In genomic region chr10:31608441-31609065, GRCm38 (mm10) we compare ENCODE assay signal across 8 mouse cellular contexts. TPM values are rescaled to one million over a fixed set of nuclear protein-coding genes. Genes with fewer than 3 reads are reported as not detected.
DNase-seq lines count a peak whose midpoint lies in the region; ATAC-seq and TF ChIP-seq lines count a peak whose summit lies in the region.

No protein-coding gene starts in this region.

- peaks cover 41% of the 10 kb centered on the region for H3K27me3 ChIP-seq in erythroblast, embryonic 14.5 days (ENCODE audit: control insufficient read depth)
- H3K27me3 ChIP-seq in embryonic facial prominence, embryonic 10.5 days (replicated peaks; ENCODE audit: low read depth, poor library complexity, severe bottlenecking): peaks cover 6% of the 10 kb centered on the region
- H3K27me3 ChIP-seq in heart, embryonic 14.5 days (ENCODE audit: control insufficient read depth, insufficient read depth, low read length): no peaks in the 10 kb centered on the region
- H3K27me3 ChIP-seq in kidney, postnatal 0 days (ENCODE audit: insufficient read depth, low read length): no peaks in the 10 kb centered on the region
- H3K27me3 ChIP-seq in stomach, postnatal 0 days (ENCODE audit: control insufficient read depth, insufficient read depth, low read length): no peaks in the 10 kb centered on the region

- H3K9ac ChIP-seq in heart, embryonic 14.5 days (ENCODE audit: low read length): peak overlapping the region; percentile 91
- H3K9ac ChIP-seq in kidney, postnatal 0 days (ENCODE audit: low read depth, low read length): peak overlapping the region; percentile 96
- peak overlapping the region; percentile 94 for H3K9ac ChIP-seq in stomach, postnatal 0 days (ENCODE audit: low read length)

- DNase-seq in adrenal gland, adult 2 months: peak; percentile 60
- peak; percentile 61 for DNase-seq in embryonic facial prominence, embryonic 10.5 days (ENCODE audit: low spot score)
- peak; percentile 47 for DNase-seq in kidney, postnatal 0 days (ENCODE audit: low spot score)
- DNase-seq in stomach, postnatal 0 days (ENCODE audit: low spot score): peak; percentile 62

- peak overlapping the region; percentile 82 for H3K4me2 ChIP-seq in heart, embryonic 14.5 days (ENCODE audit: low read length)
- H3K4me2 ChIP-seq in kidney, postnatal 0 days (ENCODE audit: low read length): peak overlapping the region; percentile 91
- peak overlapping the region; percentile 89 for H3K4me2 ChIP-seq in stomach, postnatal 0 days (replicated peaks; ENCODE audit: low read depth)

- no peak for ATAC-seq in erythroblast, adult 5-6 weeks (replicated peaks; ENCODE audit: low FRiP score, poor library complexity, severe bottlenecking)
- 0 out of 2 replicates have a peak, but pooled peaks have one; percentile 31 for ATAC-seq in heart, embryonic 14.5 days (ENCODE audit: insufficient number of reproducible peaks, insufficient read depth, low FRiP score, low read depth)
- peak; percentile 63 for ATAC-seq in kidney, postnatal 0 days (replicated peaks; ENCODE audit: low FRiP score, low read depth)
- ATAC-seq in megakaryocyte, adult 5-6 weeks (ENCODE audit: poor library complexity, severe bottlenecking): peak; percentile 25
- ATAC-seq in stomach, postnatal 0 days (ENCODE audit: low FRiP score, low TSS enrichment): peak; percentile 50

- peak; percentile 33; the same call in 1 of the 2 replicates for TF ChIP-seq CTCF in kidney, postnatal 0 days (IDR thresholded peaks at IDR 0.05; ENCODE audit: low read depth)
- TF ChIP-seq CTCF in stomach, postnatal 0 days (IDR thresholded peaks at IDR 0.05; ENCODE audit: low read depth): peak; percentile 47

- H3K4me3 ChIP-seq in erythroblast, embryonic 14.5 days (replicated peaks): peak overlapping the region; percentile 51
- peak overlapping the region; percentile 90 for H3K4me3 ChIP-seq in embryonic facial prominence, embryonic 10.5 days
- H3K4me3 ChIP-seq in heart, embryonic 14.5 days (ENCODE audit: control insufficient read depth in 1 of 2, insufficient read depth in 1 of 2, low read depth in 1 of 2, low read length in 2 of 2): peak overlapping the region; percentile 74 to 86
- peak overlapping the region; percentile 89 for H3K4me3 ChIP-seq in kidney, postnatal 0 days (replicated peaks; ENCODE audit: low read depth, low read length)
- peak overlapping the region; percentile 66 for H3K4me3 ChIP-seq in stomach, postnatal 0 days (ENCODE audit: low read depth, low read length)

- H3K27ac ChIP-seq in embryonic facial prominence, embryonic 10.5 days (replicated peaks): peak overlapping the region; percentile 96
- peak overlapping the region in 1 of 2 experiments; percentile 82; a peak in 3 of 4 replicates for H3K27ac ChIP-seq in heart, embryonic 14.5 days (replicated peaks in 1 of 2; ENCODE audit: control insufficient read depth in 1 of 2, insufficient read depth in 1 of 2, low read depth in 2 of 2, low read length in 2 of 2)
- H3K27ac ChIP-seq in kidney, postnatal 0 days: peak overlapping the region; percentile 79
- peak overlapping the region; percentile 90 for H3K27ac ChIP-seq in stomach, postnatal 0 days (replicated peaks)

- H3K4me1 ChIP-seq in erythroblast, embryonic 14.5 days (ENCODE audit: control insufficient read depth): no peaks in the 10 kb centered on the region
- H3K4me1 ChIP-seq in embryonic facial prominence, embryonic 10.5 days: peaks cover 35% of the 10 kb centered on the region
- peaks cover 4 to 33% of the 10 kb centered on the region in 2 experiments; a peak in 3 of 4 replicates for H3K4me1 ChIP-seq in heart, embryonic 14.5 days (ENCODE audit: control insufficient read depth in 2 of 2, insufficient read depth in 2 of 2, low read length in 2 of 2)
- H3K4me1 ChIP-seq in kidney, postnatal 0 days (replicated peaks; ENCODE audit: insufficient read depth, low read length): no peaks in the 10 kb centered on the region; the same call in 1 of the 2 replicates
- H3K4me1 ChIP-seq in stomach, postnatal 0 days (replicated peaks; ENCODE audit: control insufficient read depth, insufficient read depth): no peaks in the 10 kb centered on the region; the same call in 1 of the 2 replicates

- no peaks in the 10 kb centered on the region; the same call in 1 of the 2 replicates for H3K9me3 ChIP-seq in erythroblast, embryonic 14.5 days (ENCODE audit: control insufficient read depth, low read length)
- H3K9me3 ChIP-seq in embryonic facial prominence, embryonic 10.5 days: no peaks in the 10 kb centered on the region
- no peaks in the 10 kb centered on the region for H3K9me3 ChIP-seq in heart, embryonic 14.5 days (ENCODE audit: control insufficient read depth, low read length)
- no peaks in the 10 kb centered on the region for H3K9me3 ChIP-seq in kidney, postnatal 0 days (replicated peaks; ENCODE audit: low read length)
- H3K9me3 ChIP-seq in stomach, postnatal 0 days (ENCODE audit: control insufficient read depth, low read length): no peaks in the 10 kb centered on the region

- WGBS in embryonic facial prominence, embryonic 10.5 days: 1% methylated on average over 60 of the region's 60 CpGs
- 2% methylated on average over 47 of the region's 60 CpGs for whole genome bisulfite sequencing in heart, embryonic 14.5 days
- under 1% methylated on average over 27 of the region's 60 CpGs for WGBS in kidney, postnatal 0 days
- under 1% methylated on average over 25 of the region's 60 CpGs for WGBS in stomach, postnatal 0 days

- TF ChIP-seq EP300 in stomach, postnatal 0 days (optimal IDR thresholded peaks at IDR 0.05): no peak

- H3K36me3 ChIP-seq in erythroblast, embryonic 14.5 days (ENCODE audit: control insufficient read depth): no peaks in the 10 kb centered on the region
- no peaks in the 10 kb centered on the region for H3K36me3 ChIP-seq in embryonic facial prominence, embryonic 10.5 days (replicated peaks)
- H3K36me3 ChIP-seq in heart, embryonic 14.5 days (ENCODE audit: control insufficient read depth, insufficient read depth, low read length): 0 out of 2 replicates have a peak, but pooled peaks cover 4% of the 10 kb centered on the region
- no peaks in the 10 kb centered on the region for H3K36me3 ChIP-seq in kidney, postnatal 0 days (ENCODE audit: insufficient read depth, low read length)
- H3K36me3 ChIP-seq in stomach, postnatal 0 days (ENCODE audit: control insufficient read depth, insufficient read depth, low read length): no peaks in the 10 kb centered on the region

RNA-seq across cellular contexts. Expression of gene Rnf217, which starts 0.4 kb away (rescaled TPM):
- polyA plus RNA-seq in erythroblast, embryonic 14.5 days (2012): not detected in 2 replicates
- under 0.01 and 0.63 TPM in 2 replicates for total RNA-seq in erythroblast, adult 5-6 weeks (2015; ENCODE audit: low replicate concordance)
- 0.42 TPM in 1 of 2 replicates, not detected in the other for total RNA-seq in erythroblast, adult 5-6 weeks (2017; ENCODE audit: low replicate concordance)
- 1 to 10 TPM; 7.5 to 9.1 TPM for total RNA-seq in adrenal gland, adult 2 months (2021)
- polyA plus RNA-seq in adrenal gland, adult 2 months (2012; rRNA removed): 4.0 and 4.1 TPM in 2 replicates
- 1.1 and 1.2 TPM in 2 replicates for polyA plus RNA-seq in embryonic facial prominence, embryonic 10.5 days (2016; fragmentation: Nextera tagmentation; extraction: Ambion mirVana)
- polyA plus RNA-seq in heart, embryonic 14.5 days (2014; fragmentation: Nextera tagmentation; extraction: Ambion mirVana): 2.0 and 2.2 TPM in 2 replicates
- polyA plus RNA-seq in kidney, postnatal 0 days (2015; fragmentation: Nextera tagmentation; extraction: Ambion mirVana): 1.3 and 1.4 TPM in 2 replicates
- 4.1 and 4.2 TPM in 2 replicates for total RNA-seq in megakaryocyte, adult 5-6 weeks (2015)
- 2.4 and 2.6 TPM in 2 replicates for total RNA-seq in megakaryocyte, adult 5-6 weeks (2017)
- polyA plus RNA-seq in stomach, postnatal 0 days (2015; fragmentation: Nextera tagmentation; extraction: Ambion mirVana): 1.1 and 1.2 TPM in 2 replicates
